Mouse (Mus musculus): ENCODE measurements around the gene Hal.

DNA sequence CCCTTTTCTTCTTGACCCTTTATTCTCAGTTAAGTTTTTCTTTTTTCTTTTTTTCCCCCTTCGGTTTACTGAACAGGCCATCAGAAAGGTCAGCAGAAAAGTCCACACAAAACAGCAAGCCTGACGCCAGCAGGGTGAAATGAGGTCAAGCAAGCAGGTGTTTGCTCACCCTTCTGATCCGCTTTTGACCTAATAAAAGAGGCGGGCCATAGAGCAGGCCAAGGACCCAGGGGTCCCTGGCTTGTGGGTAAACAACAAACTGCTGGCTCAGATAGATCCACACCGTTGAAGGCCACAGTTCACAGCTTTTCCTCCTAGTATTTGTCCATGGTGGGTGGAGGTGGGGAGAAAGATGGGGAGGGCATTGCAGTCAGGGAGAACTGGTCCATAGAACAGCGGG lies 54.6 kb downstream of the Hal start:
- TF ChIP-seq POLR2A (IDR thresholded peaks at IDR 0.05; ENCODE audit: borderline replicate concordance, low read depth, low read length) (no peak), CTCF (IDR thresholded peaks at IDR 0.05; ENCODE audit: low read depth, low read length) (no peak)
